Mouse (Mus musculus) liver, adult 2 months (tissue): ENCODE data around the gene Cckbr. TPM values are rescaled to one million over a fixed set of nuclear protein-coding genes. Genes with fewer than 3 reads are reported as not detected.
"Not testable (repeated sequence)": the region's sequence is repeated elsewhere in the genome, so short reads cannot be mapped to it uniquely, and the experiment has no call there.

Source experiments
- DNase-seq: peaks from one replicate; pipeline ENCODE4 v3.0.0-alpha.2; 2011; ENCODE audit warnings: low read depth, low spot score; ENCODE audit errors: extremely low read depth
- H3K27ac ChIP-seq: fragments of 200-500 bp; replicated peaks from 2 replicates; pipeline ENCODE4 v1.5.1; 2012; ENCODE audit warnings: low read depth, mild to moderate bottlenecking, control low read depth, inconsistent platforms, low read length; ENCODE audit not compliant: insufficient read depth
- H3K27me3 ChIP-seq: fragments of 200-500 bp; 2 replicates; pipeline ENCODE4 v1.6.1; 2012; ENCODE audit warnings: mild to moderate bottlenecking, moderate library complexity, low read length, inconsistent platforms; ENCODE audit not compliant: control insufficient read depth, insufficient read depth
- H3K36me3 ChIP-seq: fragments of 200-500 bp; 2 replicates; pipeline ENCODE4 v1.6.1; 2012; ENCODE audit warnings: low read length, inconsistent platforms; ENCODE audit not compliant: control insufficient read depth, insufficient read depth
- H3K4me1 ChIP-seq: fragments of 200-500 bp; 2 replicates; pipeline ENCODE4 v1.6.1; 2011; ENCODE audit warnings: low read length; ENCODE audit not compliant: control insufficient read depth, insufficient read depth
- H3K4me3 ChIP-seq: fragments of 200-500 bp; 2 replicates; pipeline ENCODE4 v1.5.1; 2011; ENCODE audit warnings: low read depth, mild to moderate bottlenecking, control low read depth, low read length, moderate library complexity; ENCODE audit not compliant: insufficient read depth
- H3K79me2 ChIP-seq: fragments of 200-500 bp; 2 replicates; pipeline ENCODE4 v1.6.1; 2012; ENCODE audit warnings: inconsistent platforms, mild to moderate bottlenecking, low read length, moderate library complexity; ENCODE audit not compliant: control insufficient read depth, insufficient read depth
- H3K9ac ChIP-seq: fragments of 200-500 bp; 2 replicates; pipeline ENCODE4 v1.6.1; 2012; ENCODE audit warnings: low read depth, mild to moderate bottlenecking, control low read depth, inconsistent platforms, low read length
- CTCF ChIP-seq: fragments of 200-500 bp; IDR thresholded peaks from 2 replicates; pipeline ENCODE4 v1.5.1; 2011; ENCODE audit warnings: low read depth, low read length, control low read depth
- POLR2A ChIP-seq: fragments of 200-500 bp; IDR thresholded peaks from 2 replicates; pipeline ENCODE4 v1.6.1; 2011; ENCODE audit warnings: low read length, control low read depth; ENCODE audit not compliant: insufficient read depth; ENCODE audit errors: extremely low read depth
- WGBS: fragments of 180-500 bp; shearing (Covaris S2); methylation state at CpG from one replicate; pipeline ENCODE4 v1.1.7; 2018; 5-methylcytosine and 5-hydroxymethylcytosine counted together
- polyA plus RNA-seq: library from polyadenylated mRNA; depleted of rRNA; stranded (reverse); fragments of >200 nt; gene quantifications from 2 replicates; pipeline ENCODE4 v1.2.3, GENCODE M21; 2012
- total RNA-seq: library from RNA; depleted of rRNA; stranded (reverse); fragments of >200 nt; gene quantifications from 2 replicates; pipeline ENCODE4 v1.2.3, GENCODE M21; 2014

The Cckbr gene
- total and polyA plus RNA-seq, 2 experiments: not detected

DNA sequence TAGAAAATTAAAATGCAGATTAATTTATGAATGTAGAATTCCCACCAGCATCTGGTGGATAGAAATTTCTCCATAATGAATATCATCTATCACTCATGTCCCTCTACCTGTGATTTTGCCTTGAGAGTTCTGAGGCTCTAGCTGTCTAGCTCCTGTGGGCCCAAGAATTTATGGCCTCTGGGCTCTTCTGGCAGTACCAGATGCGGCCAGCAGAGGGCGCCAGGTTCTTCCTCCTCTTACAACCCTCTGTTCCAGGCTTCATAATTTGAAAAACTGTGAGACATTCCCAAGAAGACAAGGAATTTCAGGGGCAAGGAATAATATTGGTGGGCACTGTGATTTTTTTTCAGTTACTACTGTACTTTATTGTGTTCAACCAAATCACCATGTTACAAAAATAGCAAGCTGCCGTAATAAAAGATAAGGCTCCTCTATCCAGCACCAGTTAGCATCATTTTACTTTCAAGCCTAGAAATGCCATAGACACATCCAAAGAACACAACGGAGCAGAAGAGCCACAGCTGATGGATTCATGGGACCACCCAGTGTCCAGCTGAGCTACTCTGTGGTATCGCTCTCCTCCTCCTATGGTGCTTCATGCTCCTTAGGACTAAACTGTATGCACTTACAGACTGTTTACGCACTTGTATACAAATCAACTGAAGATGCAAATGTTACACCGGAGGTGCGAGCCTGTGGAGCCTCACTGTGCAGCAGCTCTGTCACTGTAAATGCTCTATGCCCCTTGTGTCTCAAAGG is 13.5 kb upstream of the Cckbr start:
- peak; percentile 89 for TF ChIP-seq CTCF
- peak; percentile 24 for DNase-seq
- not testable (repeated sequence) for H3K4me1 ChIP-seq, H3K27me3 ChIP-seq, H3K27ac ChIP-seq, H3K36me3 ChIP-seq, H3K4me3 ChIP-seq, H3K79me2 ChIP-seq, H3K9ac ChIP-seq
- 47% methylated on average over 8 of the region's 8 CpGs for whole genome bisulfite sequencing

DNA sequence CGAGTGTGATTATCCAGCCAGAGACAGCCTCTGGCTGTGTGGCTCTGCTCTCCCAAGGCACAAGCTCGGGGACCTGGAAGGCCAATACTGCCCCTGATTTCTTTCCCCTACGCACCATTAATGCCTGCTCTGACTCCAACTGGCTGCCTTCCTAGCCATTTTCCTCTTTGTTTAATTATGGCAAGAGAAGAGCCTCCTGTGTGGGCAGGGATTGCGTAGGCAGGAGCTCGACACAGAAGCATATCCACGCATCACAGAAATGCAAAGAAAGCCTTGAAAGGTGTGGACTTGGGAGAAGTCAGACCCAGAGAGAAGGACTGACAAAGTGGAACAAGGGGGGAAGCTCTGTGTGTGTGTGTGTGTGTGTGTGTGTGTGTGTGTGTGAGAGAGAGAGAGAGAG is 11.1 kb upstream of the Cckbr start:
- no peak overlapping the region for H3K4me3 ChIP-seq
- no peak overlapping the region for H3K27ac ChIP-seq
- no peak overlapping the region for H3K9ac ChIP-seq
- H3K4me1 ChIP-seq: no peaks in the 10 kb centered on the region
- no peak for DNase-seq
- no peaks in the 10 kb centered on the region for H3K36me3 ChIP-seq
- H3K27me3 ChIP-seq: no peaks in the 10 kb centered on the region; the same call in 1 of the 2 replicates
- WGBS: 45% methylated on average over 6 of the region's 6 CpGs
- H3K79me2 ChIP-seq: no peaks in the 10 kb centered on the region
- TF ChIP-seq POLR2A: no peak
- no peak for TF ChIP-seq CTCF

- TF ChIP-seq POLR2A (no peak), CTCF (no peak)
- H3K27ac ChIP-seq: no peak overlapping the region
- no peaks in the 10 kb centered on the region for H3K36me3 ChIP-seq
- H3K79me2 ChIP-seq: no peaks in the 10 kb centered on the region
- H3K9ac ChIP-seq: no peak overlapping the region
- no peaks in the 10 kb centered on the region for H3K4me1 ChIP-seq
- no peak for DNase-seq
- no peaks in the 10 kb centered on the region; the same call in 1 of the 2 replicates for H3K27me3 ChIP-seq
- H3K4me3 ChIP-seq: no peak overlapping the region
- WGBS: 86% methylated on average over 7 of the region's 7 CpGs
Observed at GRCm38 (mm10) chr7:105416529-105416928, 9.0 kb upstream of the Cckbr start.

DNA sequence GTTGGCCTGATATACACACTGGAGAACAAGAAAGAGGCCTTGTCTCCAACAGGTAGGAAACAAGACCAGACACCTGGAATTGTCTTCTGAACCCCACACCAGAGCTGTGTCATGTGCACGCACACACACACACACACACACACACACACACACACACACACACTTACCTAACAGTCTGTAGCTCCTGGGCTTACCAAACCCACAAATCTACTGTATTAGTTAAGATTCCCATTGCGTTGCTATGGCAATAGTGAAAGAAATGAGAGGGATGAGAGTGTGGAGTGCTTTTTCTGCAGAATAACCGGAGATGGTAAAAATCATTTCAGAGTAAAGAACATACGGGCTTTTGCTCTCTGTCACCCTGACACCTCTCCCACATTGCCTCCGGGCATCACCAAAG is 7.4 kb upstream of the Cckbr start:
- H3K27me3 ChIP-seq: no peaks in the 10 kb centered on the region; the same call in 1 of the 2 replicates
- no peak overlapping the region for H3K9ac ChIP-seq
- H3K27ac ChIP-seq: no peak overlapping the region
- DNase-seq: no peak
- 81% methylated on average over 5 of the region's 5 CpGs for WGBS
- H3K36me3 ChIP-seq: no peaks in the 10 kb centered on the region
- H3K79me2 ChIP-seq: no peaks in the 10 kb centered on the region
- no peaks in the 10 kb centered on the region for H3K4me1 ChIP-seq
- no peak for TF ChIP-seq CTCF
- no peak for TF ChIP-seq POLR2A
- no peak overlapping the region for H3K4me3 ChIP-seq

DNA sequence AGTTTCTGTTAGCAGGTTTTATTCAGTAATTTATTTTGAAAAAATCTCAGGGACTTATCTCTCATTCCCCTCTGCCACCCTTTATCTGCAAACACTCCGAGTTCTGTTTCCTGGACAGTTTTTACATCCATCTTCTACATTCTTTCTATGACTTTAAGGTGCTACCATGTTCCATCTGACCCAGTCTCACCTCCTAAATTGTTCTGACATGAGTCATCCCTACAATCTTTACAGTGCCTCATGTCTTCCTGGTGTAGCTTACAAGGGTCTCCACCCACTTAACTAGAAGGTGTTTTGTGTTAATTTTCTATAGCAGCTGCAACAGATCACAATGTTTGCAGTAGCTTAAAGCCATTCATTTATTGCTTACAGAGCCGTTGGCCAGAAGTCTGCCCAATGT is 4.6 kb upstream of the Cckbr start:
- no peak overlapping the region for H3K27ac ChIP-seq
- TF ChIP-seq CTCF (no peak), POLR2A (no peak)
- no peak overlapping the region for H3K4me3 ChIP-seq
- H3K9ac ChIP-seq: no peak overlapping the region
- no peaks in the 10 kb centered on the region for H3K36me3 ChIP-seq
- H3K4me1 ChIP-seq: no peaks in the 10 kb centered on the region
- H3K27me3 ChIP-seq: peaks cover 8% of the 10 kb centered on the region
- H3K79me2 ChIP-seq: no peaks in the 10 kb centered on the region
- 36% methylated on average over 2 of the region's 2 CpGs for WGBS
- DNase-seq: no peak

- H3K27me3 ChIP-seq: peaks cover 9% of the 10 kb centered on the region
- no peak overlapping the region for H3K9ac ChIP-seq
- WGBS: 7% methylated on average over 5 of the region's 5 CpGs
- no peak overlapping the region for H3K4me3 ChIP-seq
- no peaks in the 10 kb centered on the region for H3K36me3 ChIP-seq
- H3K4me1 ChIP-seq: no peaks in the 10 kb centered on the region
- no peak overlapping the region for H3K27ac ChIP-seq
- no peaks in the 10 kb centered on the region for H3K79me2 ChIP-seq
- no peak for DNase-seq
- no peak for TF ChIP-seq POLR2A
- no peak for TF ChIP-seq CTCF
Observed at GRCm38 (mm10) chr7:105424368-105424767, 1.2 kb upstream of the Cckbr start.
